Mouse (Mus musculus): ENCODE results near the gene Rnase10.

- no peak for TF ChIP-seq CTCF (IDR thresholded peaks at IDR 0.05; ENCODE audit: borderline replicate concordance, extremely low read depth, insufficient read depth, insufficient read length)
- TF ChIP-seq POLR2A (IDR thresholded peaks at IDR 0.05; ENCODE audit: borderline replicate concordance, extremely low read depth, insufficient read depth, insufficient read length, poor library complexity, severe bottlenecking) = no peak
Observed at GRCm38 (mm10) chr14:50981207-50981606, 26.3 kb upstream of the Rnase10 start.

Measured in brain, embryonic 14.5 days (tissue).